Mouse (Mus musculus): ENCODE data around the gene Rhof. TPM values are rescaled to one million over a fixed set of nuclear protein-coding genes. Genes with fewer than 3 reads are reported as not detected.
A peak's percentile ranks its signal among the peaks of the same experiment; 100 is the strongest.

Rhof gene
- total RNA-seq, 1 experiment, result 2.5 TPM

DNA sequence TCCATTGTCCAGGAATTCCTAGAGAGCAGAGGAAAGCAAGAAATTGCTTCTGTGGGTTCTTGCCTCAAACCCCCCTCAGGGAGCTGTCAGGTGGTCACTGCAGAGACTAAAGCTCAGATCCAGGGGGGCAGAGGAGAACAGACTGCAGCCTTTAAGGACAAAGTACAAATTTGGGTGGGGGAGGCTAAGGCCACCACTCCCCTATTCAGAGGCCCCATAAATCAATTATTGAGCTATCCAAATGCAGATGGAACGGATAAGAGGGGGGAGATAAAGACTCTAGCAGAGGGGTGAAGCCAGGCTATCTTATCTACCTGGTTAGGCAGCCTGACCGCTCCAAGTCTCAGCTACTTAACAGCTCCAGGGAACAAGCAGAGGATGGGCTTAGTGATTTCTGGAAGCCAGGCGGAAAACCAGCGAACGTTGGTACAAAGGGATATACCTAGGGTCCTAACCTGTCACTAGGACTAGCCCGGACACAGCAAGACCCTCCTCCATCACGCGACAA lies 2.4 kb upstream of the Rhof start:
- in situ Hi-C loops (cut with MboI; ENCODE audit: low sequenced_read_pairs in 2 of 2, unreplicated experiment in 2 of 2), result loop anchor here in 1 of 2 experiments (5.0 kb wide), 1 partner anchor 32 kb away; the partner anchor contains the start of gene Psmd9
- Histone ChIP-seq H3K27ac (ENCODE audit: insufficient read depth, low read depth, low read length, poor library complexity, severe bottlenecking) (peak overlapping the region; percentile 100), H3K4me1 (ENCODE audit: control insufficient read depth in 2 of 2, insufficient read depth in 2 of 2, low read length in 2 of 2, poor library complexity in 1 of 2) (peaks cover 0 to 7% of the 10 kb centered on the region in 2 experiments; a peak in 1 of 4 replicates), H3K9me3 (ENCODE audit: control insufficient read depth, insufficient read depth, low read depth, low read length) (no peaks in the 10 kb centered on the region), H3K9ac (ENCODE audit: insufficient read depth, low read depth, low read length, poor library complexity, severe bottlenecking) (peak overlapping the region; percentile 79), H3K36me3 (ENCODE audit: control insufficient read depth, insufficient read depth, low read length, poor library complexity, severe bottlenecking) (peaks cover 6% of the 10 kb centered on the region), H3K4me3 (ENCODE audit: insufficient read depth in 1 of 2, low read depth in 1 of 2, low read length in 2 of 2, poor library complexity in 1 of 2, severe bottlenecking in 1 of 2) (peak overlapping the region; percentile 57 to 62)
- TF ChIP-seq CHD2 (IDR thresholded peaks at IDR 0.05; ENCODE audit: low read depth, low read length) (peak; percentile 56; the same call in 1 of the 2 replicates), HCFC1 (IDR thresholded peaks at IDR 0.05; ENCODE audit: borderline replicate concordance, insufficient read depth, low read length) (no peak), ZNF384 (IDR thresholded peaks at IDR 0.05; ENCODE audit: low read depth, low read length) (no peak)
- DNase-seq (ENCODE audit: low read depth, low spot score), result peak; percentile 77

- Histone ChIP-seq H3K4me3 (ENCODE audit: insufficient read depth in 1 of 2, low read depth in 1 of 2, low read length in 2 of 2, poor library complexity in 1 of 2, severe bottlenecking in 1 of 2) (peak overlapping the region in 1 of 2 experiments; percentile 62; a peak in 2 of 4 replicates), H3K4me1 (ENCODE audit: control insufficient read depth in 2 of 2, insufficient read depth in 2 of 2, low read length in 2 of 2, poor library complexity in 1 of 2) (peaks cover 0 to 7% of the 10 kb centered on the region in 2 experiments; a peak in 1 of 4 replicates), H3K9me3 (ENCODE audit: control insufficient read depth, insufficient read depth, low read depth, low read length) (no peaks in the 10 kb centered on the region), H3K27ac (ENCODE audit: insufficient read depth, low read depth, low read length, poor library complexity, severe bottlenecking) (peak overlapping the region; percentile 100), H3K36me3 (ENCODE audit: control insufficient read depth, insufficient read depth, low read length, poor library complexity, severe bottlenecking) (peaks cover 6% of the 10 kb centered on the region), H3K9ac (ENCODE audit: insufficient read depth, low read depth, low read length, poor library complexity, severe bottlenecking) (peak overlapping the region; percentile 36; the same call in 1 of the 2 replicates)
- in situ Hi-C loops (cut with MboI; ENCODE audit: low sequenced_read_pairs in 2 of 2, unreplicated experiment in 2 of 2), result loop anchor here in 1 of 2 experiments (5.0 kb wide), 1 partner anchor 33 kb away; the partner anchor contains the start of gene Psmd9
- TF ChIP-seq MAFK (IDR thresholded peaks at IDR 0.05; ENCODE audit: insufficient read depth, low read depth, low read length) (no peak), ZNF384 (IDR thresholded peaks at IDR 0.05; ENCODE audit: low read depth, low read length) (no peak), HCFC1 (IDR thresholded peaks at IDR 0.05; ENCODE audit: borderline replicate concordance, insufficient read depth, low read length) (no peak), CHD2 (IDR thresholded peaks at IDR 0.05; ENCODE audit: low read depth, low read length) (no peak), ZC3H11A (IDR thresholded peaks at IDR 0.05; ENCODE audit: borderline replicate concordance, low read depth, low read length) (no peak)
- no peak for DNase-seq (ENCODE audit: low read depth, low spot score)
These were observed 1.8 kb upstream of the Rhof start for GRCm38 (mm10) chr5:123134186-123134874.

DNA sequence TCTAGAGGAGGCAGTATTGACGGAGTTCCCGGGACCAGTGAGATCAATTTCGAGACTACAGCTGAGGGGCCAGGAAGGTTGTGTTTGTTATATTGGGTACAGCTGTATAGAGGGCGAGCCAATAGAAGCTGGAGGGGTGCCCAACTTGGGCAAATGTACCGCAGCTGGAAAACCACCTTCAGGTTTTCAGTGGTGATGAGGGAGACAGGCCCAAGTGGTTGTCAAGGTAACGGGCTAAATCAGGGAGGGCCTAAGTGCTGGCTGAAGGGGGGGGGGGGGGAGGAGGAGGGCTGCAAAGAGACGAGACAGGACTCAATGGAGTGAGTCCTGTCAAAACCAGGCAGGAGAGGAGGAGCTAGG lies 1.3 kb upstream of the Rhof start:
- Histone ChIP-seq H3K9me3 (ENCODE audit: control insufficient read depth, insufficient read depth, low read depth, low read length) (no peaks in the 10 kb centered on the region), H3K36me3 (ENCODE audit: control insufficient read depth, insufficient read depth, low read length, poor library complexity, severe bottlenecking) (peaks cover 6% of the 10 kb centered on the region), H3K4me3 (ENCODE audit: insufficient read depth in 1 of 2, low read depth in 1 of 2, low read length in 2 of 2, poor library complexity in 1 of 2, severe bottlenecking in 1 of 2) (peak overlapping the region in 1 of 2 experiments; percentile 32; a peak in 1 of 4 replicates), H3K9ac (ENCODE audit: insufficient read depth, low read depth, low read length, poor library complexity, severe bottlenecking) (no peak overlapping the region), H3K4me1 (ENCODE audit: control insufficient read depth in 2 of 2, insufficient read depth in 2 of 2, low read length in 2 of 2, poor library complexity in 1 of 2) (peaks cover 0 to 7% of the 10 kb centered on the region in 2 experiments; a peak in 1 of 4 replicates), H3K27ac (ENCODE audit: insufficient read depth, low read depth, low read length, poor library complexity, severe bottlenecking) (peak overlapping the region; percentile 29)
- no peak for TF ChIP-seq HCFC1 (IDR thresholded peaks at IDR 0.05; ENCODE audit: borderline replicate concordance, insufficient read depth, low read length)
- in situ Hi-C loops (cut with MboI; ENCODE audit: low sequenced_read_pairs in 2 of 2, unreplicated experiment in 2 of 2), result loop anchor here in 1 of 2 experiments (5.0 kb wide), 1 partner anchor 34 kb away; the partner anchor contains the start of gene Psmd9
- DNase-seq (ENCODE audit: low read depth, low spot score), result no peak

DNA sequence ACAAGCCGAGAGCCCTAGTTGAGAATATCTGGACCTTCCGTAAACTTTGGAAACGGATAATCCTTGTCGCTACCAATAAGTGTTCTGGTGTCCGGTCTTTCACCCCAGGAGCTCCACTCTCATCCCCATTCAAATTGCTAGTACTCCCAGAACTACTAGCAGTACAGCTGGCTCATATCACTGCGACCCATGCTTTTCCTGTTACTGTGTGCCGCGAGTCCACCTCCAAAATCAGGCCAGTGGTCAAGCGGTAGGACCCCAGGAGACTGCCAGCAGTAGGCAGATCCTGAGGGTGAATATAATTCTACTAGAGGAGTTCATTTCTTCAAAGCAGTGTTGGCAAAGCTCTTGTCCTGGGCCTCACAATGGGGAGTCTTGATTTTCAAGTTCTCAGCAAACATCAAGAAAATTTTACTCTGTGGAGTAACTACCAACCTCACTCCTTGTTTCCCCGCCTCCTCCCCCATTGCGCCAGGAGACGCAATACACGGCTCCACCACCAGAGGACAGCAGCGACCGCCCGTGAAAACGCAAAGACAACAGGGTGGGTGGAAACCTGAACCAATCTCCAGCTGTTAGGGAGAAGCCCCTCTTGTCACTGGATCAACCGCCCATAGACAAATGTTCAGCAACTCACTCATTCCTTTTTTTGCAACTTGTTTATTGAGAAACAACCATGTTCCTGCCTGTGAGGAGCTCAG lies 741 bp upstream of the Rhof start:
- H3K9ac ChIP-seq (ENCODE audit: insufficient read depth, low read depth, low read length, poor library complexity, severe bottlenecking), result no peak overlapping the region
- H3K27ac ChIP-seq (ENCODE audit: insufficient read depth, low read depth, low read length, poor library complexity, severe bottlenecking), result peak overlapping the region; percentile 29
- peak; percentile 87 for DNase-seq (ENCODE audit: low read depth, low spot score)
- H3K36me3 ChIP-seq (ENCODE audit: control insufficient read depth, insufficient read depth, low read length, poor library complexity, severe bottlenecking), result peaks cover 6% of the 10 kb centered on the region
- in situ Hi-C loops (cut with MboI; ENCODE audit: low sequenced_read_pairs in 2 of 2, unreplicated experiment in 2 of 2), result loop anchor here in 1 of 2 experiments (5.0 kb wide), 1 partner anchor 34 kb away; the partner anchor contains the start of gene Psmd9
- TF ChIP-seq CHD2 (IDR thresholded peaks at IDR 0.05; ENCODE audit: low read depth, low read length), result no peak
- TF ChIP-seq ZC3H11A (IDR thresholded peaks at IDR 0.05; ENCODE audit: borderline replicate concordance, low read depth, low read length), result peak; percentile 94
- H3K4me1 ChIP-seq (ENCODE audit: control insufficient read depth in 2 of 2, insufficient read depth in 2 of 2, low read length in 2 of 2, poor library complexity in 1 of 2), result peaks cover 0 to 7% of the 10 kb centered on the region in 2 experiments; a peak in 1 of 4 replicates
- peak overlapping the region in 1 of 2 experiments; percentile 60; a peak in 2 of 4 replicates for H3K4me3 ChIP-seq (ENCODE audit: insufficient read depth in 1 of 2, low read depth in 1 of 2, low read length in 2 of 2, poor library complexity in 1 of 2, severe bottlenecking in 1 of 2)
- no peaks in the 10 kb centered on the region for H3K9me3 ChIP-seq (ENCODE audit: control insufficient read depth, insufficient read depth, low read depth, low read length)
